Mouse (Mus musculus) heart, adult 11 months (tissue): ENCODE measurements around the gene Plxna4.
"Not testable (repeated sequence)": the region's sequence is repeated elsewhere in the genome, so short reads cannot be mapped to it uniquely, and the experiment has no call there.

Experiments used
- DNase-seq: peaks from one replicate; pipeline ENCODE4 v3.0.0; 2022

Plxna4 gene

DNA sequence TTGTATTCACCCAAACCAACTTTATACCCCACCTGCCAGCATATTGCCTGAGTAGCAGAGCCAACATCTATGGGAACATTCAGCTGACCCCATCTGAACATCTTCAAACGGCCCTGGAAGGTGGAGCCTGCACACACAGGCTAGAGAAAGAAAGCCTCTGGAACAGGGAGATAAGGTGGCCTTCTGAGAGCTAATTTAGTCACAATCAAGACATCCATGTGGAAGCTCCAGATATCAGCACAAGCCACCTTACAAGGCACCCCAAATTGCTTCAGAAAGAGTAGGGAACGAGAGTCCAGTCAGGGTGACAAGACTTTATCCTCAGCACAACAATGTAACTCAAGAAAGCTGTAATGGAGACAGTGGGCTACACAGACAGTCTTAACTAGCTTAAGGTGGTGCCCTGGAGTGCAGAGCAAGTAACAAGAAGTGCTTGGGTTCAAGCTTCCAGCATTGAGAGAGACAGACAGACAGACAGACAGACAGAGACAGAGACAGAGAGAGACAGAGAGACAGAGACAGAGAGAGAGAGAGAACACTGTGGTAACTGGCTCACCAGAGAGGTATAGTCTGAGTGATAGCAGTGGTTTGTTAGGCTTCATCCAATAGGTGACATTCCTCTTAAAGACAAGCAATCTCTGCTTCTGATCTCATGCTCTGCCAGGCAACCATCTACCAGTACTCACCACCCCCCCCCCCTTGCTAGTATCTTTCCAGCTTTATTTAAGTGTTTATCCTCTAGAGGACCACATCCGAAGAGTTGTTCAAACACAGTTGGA lies 53.8 kb downstream of the Plxna4 start:
- peak; percentile 60 for DNase-seq

DNA sequence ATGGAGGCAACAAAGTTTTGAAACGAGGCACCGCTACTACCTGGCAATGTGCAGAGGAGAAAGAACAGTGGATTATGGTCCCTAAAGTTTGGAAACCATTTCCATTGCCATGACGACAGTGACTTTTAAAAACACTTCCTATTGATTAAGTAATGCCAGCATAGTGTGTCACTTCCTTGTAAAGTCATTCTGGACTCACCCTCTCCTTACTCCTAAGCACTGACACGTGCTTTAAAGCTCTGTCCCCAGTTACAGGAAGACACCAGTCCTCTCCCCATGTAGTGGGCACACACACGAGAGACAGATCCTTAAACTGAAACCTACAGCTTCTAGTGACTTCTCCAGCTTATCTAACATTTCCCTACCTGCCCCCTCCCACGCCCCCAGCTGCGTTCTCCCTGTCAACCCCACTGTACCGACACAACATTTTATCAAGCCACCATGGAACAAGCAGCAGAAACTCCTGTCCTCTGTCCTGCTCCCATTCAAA lies 59.9 kb downstream of the Plxna4 start:
- peak; percentile 94 for DNase-seq

DNA sequence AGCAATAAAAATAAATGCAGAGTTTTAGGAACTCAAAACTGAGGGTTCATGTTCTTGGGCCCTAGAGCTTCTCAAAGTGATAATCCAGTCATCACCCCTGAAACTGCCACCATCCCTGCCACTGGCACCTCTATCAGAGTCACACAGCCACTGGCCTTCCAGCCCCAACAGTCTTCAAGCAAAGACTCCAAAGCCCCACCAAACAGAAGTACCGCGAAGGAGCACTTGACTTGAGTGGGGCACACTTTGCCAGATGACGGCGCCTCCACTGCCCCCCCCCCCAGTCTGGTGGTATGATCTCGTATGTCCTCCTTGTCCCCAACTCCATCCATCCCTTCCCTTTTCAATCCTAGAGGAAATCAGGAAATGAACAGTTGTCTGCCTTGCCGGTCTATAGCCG lies 60.5 kb downstream of the Plxna4 start:
- no peak for DNase-seq

DNA sequence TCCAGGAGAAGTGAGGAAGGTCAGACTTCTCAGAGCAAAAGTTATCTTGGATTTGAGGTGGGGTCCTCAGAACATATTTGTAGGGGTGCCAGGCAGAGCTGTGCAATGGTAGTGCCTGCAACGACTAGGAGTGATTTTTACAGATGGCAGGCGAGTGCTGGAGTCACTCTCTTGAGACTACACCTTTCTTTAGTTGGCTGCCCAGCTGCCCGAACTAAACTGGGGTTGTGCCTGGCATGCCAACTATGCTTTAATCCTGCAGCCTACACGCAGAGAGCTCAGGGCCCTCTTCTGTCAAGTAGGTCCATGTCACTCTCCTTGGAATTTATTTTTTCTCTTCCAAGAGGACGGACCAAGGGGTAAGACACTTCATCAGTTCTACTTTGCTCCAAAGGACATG lies 61.2 kb downstream of the Plxna4 start:
- peak; percentile 88 for DNase-seq

DNA sequence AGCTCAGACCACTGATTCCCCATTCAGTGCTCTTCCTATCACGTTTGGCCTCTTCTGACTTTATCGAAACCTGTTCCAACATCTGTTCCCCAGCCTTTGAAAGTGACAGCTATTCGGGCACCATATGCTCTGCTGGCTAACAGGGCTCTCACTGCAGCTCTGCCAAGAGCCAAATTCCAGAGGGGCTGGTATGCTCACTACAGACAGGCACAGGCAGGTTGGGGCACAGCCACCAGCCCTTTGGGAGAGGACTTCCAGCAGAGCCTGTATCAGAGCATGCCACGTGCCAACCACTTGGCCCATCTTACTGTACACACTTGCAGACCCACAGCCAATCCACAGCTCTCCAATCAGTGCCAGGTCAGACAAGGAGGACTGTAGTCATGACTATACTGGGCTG lies 67.9 kb downstream of the Plxna4 start:
- DNase-seq, result peak; percentile 99

DNA sequence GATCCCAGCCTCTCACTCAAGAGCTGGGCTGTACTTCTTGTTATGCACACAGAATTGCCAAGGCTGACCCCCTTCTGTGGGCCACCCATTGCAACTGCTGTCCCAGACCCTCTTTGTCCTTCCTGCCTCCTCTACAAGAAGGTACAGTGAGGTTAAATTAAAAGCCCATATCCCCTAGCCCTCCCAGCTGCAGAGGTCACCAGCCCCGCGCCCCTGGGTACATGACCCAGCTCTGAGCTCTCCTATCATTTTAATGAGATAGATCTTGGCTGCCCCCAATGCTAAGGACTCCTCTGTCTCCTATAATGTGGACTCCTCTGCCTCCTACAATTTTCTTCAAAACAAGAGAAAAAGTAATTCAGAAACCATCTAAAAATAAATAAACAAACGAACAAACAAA lies 69.4 kb downstream of the Plxna4 start:
- DNase-seq, result peak; percentile 80

DNA sequence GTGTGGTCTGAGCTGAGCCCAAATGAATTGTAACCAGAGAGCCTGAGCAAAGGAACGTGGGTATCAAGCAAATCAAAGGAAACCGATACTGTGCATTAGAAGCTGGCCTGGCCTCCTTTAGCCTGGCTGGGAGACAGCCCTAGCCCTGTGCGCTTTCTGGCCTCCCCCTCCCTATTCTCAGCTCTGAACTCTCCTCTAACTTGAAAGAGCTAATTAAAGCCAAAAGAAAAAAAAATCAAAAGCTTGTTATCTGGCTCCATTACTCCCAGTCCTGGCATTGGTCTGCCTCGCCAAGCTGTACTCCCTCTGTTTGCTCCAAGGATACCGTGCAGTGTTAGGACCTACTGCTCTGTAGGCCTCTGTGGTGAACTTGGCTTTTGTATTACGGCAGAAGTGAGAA lies 73.9 kb downstream of the Plxna4 start:
- peak; percentile 93 for DNase-seq

DNA sequence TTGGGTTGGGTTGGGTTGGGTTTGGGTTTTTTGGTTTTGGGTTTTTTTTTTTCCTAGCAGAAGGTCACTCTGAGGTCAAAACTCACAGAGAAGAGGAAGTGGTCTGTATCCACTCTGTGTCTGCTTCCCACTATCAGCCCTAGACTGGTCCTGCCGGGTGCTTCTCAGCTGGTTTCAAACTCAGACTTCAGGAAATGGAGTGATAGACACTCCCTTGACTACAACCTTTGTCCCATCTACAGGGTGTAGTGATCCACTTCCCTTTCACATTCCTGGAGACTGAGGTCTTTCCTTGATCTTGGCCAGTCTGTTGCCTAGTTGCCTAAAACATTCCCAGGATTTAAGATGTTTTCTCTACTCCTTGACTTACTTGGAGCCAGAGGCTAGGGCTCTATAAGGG lies 76.0 kb downstream of the Plxna4 start:
- peak; percentile 97 for DNase-seq

DNA sequence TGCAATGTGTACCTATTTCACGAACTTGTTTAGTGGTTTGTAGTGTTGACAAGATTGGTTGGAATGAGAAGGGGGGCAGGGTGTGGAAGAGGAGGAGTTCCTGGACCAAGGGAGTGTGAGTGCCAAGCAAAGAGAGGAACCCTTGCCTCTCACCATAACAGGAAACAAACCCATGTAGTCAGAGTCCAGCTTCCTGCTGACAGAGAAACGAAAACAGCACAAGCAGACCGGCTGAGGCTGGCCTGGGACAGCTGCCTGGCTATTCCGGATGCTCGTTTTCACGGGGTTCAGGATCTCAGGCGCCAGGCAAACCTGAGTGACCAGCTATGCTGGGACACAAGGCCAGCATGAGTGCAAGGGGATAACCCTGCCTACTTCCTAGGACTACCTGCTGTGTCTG lies 77.1 kb downstream of the Plxna4 start:
- DNase-seq, result peak; percentile 99

DNA sequence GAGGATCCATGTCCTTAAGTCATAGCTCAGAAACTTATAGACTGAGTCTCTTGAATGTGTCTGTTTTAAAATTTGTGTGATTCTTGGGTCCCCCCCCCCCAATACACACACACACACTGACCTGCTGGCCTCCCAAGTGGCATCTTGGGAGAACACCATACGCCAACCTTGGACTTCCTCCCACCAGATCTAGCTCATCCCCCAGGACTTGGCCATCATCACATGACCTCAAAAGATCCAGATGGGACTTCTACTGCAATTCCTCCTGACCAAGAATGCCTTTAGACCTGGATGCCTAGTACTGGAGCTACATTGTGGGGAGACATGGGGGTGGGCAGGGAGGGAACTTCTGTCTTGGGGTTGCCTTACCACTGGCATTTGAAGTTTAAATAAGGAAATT lies 77.5 kb downstream of the Plxna4 start:
- peak; percentile 91 for DNase-seq

DNA sequence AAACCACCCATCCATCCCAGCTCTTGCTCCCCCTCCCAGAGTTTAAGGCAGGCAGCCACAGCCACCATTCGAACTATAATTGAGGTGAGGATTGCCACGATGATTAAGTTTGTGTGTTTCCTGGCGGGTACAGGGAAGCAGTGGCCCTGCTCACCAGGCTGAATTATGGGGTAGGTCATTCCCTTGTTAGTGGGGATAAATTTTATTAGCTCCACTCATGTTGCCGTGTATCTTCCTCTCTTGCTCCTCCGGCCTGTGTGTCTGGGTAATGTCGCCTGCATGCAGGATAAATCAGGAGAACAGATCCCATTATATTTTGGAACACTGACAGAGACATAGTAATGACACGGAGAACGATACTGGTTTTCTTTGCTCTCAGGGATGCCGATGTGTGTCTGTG lies 78.9 kb downstream of the Plxna4 start:
- DNase-seq, result peak; percentile 89

DNA sequence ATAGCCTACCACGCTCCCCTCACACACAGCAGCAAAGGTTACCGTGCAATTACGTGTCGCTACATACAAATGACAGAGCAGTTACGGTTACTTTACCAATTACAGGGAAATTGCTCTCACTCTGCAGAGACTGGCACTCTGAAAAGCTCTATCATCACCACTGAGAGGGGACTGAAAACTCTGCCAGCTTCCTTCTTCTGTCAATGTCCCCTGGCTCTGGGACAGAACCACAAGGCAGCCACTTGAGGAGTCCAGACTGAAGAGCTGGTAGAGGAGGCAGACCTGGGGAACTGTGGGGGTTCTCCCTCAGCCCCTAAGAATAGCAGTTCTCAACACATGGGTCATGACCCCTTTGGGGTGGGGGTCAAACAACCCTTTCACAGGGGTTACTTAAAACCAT lies 83.0 kb downstream of the Plxna4 start:
- peak; percentile 85 for DNase-seq

DNA sequence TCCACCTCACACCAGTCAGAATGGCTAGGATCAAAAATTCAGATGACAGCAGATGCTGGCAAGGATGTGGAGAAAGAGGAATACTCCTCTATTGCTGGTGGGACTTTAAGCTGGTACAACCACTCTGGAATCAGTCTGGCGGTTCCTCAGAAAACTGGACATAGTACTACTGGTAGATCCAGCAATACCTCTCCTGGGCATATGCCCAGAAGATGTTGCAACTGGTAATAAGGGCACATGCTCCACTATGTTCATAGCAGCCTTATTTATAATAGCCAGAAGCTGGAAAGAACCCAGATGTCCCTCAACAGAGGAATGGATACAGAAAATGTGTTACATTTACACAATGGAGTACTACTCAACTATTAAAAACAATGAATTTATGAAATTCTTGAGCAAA lies 86.8 kb downstream of the Plxna4 start:
- DNase-seq, result not testable (repeated sequence)

DNA sequence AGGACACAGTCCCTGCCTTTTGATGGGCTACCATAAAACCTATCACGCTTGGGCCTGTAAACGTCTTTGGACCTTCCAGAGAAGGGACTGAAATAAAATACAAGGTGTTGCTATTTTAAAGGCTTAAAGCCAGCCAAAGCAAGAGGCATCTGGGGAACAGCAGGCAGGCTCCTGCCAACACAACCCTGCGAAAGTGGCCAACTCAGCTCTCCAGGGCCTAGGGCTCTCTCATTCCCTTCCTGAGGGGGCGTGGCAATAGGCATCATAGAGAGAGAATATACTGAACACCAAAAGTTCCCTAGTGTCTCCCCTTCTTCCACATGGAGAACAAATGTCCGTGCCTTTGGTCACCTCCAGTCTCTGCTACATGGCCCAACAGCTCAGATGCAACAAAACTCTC lies 89.9 kb downstream of the Plxna4 start:
- DNase-seq, result peak; percentile 94

DNA sequence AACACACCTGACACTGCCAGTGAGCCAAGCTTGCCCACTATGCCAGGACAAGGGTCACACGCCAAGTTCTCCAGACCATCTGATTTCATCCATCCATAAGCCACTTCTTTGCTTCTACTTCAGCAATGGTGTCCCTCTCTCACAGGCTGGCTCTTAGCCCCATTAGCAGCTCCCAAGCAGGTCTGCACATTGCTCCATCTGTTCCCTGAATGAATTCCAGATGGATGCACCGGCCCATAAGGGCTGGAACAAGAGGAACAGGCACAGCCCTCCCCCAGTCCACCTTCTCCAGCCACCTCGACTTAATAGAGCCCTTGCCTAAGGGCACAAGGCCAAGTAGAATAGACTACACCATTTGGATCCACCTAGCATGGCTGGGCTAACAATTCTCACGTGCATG lies 91.9 kb downstream of the Plxna4 start:
- DNase-seq, result peak; percentile 86

DNA sequence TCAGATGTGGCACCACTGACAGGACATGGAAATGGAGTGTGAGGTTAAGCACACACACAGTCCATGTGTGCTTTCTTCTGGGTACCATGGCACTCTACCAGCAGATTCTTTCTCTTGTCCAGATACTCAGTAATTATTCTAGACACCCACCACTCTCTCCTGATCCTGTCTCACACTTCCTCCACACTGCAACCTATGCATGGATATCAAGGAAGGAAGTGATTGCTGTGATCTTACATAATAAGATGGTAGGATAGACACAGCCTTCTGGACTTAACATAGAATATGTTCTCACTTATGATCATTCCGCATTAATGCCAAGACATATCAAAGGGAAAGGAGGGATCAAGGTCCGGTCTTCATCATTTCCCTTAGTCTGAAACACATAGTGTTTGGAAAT lies 92.5 kb downstream of the Plxna4 start:
- DNase-seq, result no peak

DNA sequence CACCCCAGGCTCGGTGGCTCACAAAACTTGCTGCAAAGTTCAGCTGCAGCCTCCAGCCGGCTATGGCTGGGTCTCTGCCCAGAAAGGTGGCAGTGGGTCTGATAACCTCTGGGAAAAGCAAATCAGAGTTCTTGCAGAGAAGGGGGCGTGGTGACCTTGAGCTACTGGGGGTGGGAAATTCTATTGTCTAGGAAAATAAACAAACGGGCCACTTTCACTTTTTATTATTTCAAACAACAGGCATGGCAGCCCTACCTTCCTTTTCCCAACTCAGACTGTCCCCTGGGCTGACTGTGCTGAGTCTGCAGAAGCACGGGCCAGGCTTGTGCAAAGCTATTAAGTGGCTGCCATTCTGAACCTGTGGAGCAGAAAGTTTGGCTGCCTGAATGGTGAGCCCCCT lies 94.4 kb downstream of the Plxna4 start:
- peak; percentile 97 for DNase-seq

DNA sequence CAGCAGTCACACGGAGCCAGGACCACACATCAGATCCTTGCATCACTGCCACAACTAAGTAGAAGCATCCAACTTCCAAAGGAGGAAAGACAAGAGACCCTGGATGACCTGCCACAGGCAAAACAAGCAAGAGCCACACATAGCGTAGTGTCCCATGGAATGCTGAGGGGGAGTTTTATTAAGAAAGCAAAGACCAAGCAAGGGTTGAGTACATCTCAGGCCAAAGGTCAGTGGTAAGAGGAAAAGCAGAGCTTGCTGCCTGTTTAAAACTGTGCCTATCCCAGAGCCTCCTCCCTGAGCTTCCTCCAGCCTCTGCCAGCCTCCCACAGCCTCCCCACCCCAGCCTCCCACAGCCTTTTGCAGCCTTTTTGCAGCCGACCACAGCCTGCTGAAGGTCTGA lies 100.9 kb downstream of the Plxna4 start:
- peak; percentile 91 for DNase-seq

DNA sequence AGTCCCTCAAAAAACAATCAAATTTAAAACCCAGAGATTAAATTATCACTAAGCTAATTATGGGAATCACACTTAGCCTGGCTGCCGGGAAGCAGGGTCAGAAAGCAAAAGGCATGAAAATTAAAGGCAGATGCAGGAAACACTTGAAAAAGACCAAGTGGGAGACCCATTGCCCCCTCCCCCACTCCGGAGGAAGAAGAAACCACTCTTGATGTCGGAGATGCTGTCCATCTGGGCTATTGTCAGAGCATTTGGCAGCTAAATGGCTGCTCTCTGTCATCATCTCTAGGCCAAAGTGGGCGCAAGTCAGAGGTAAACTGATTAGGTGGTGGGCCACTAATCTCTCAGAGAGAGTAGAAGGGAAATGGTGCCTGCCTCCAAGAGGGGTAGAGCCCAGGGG lies 105.5 kb downstream of the Plxna4 start:
- no peak for DNase-seq

DNA sequence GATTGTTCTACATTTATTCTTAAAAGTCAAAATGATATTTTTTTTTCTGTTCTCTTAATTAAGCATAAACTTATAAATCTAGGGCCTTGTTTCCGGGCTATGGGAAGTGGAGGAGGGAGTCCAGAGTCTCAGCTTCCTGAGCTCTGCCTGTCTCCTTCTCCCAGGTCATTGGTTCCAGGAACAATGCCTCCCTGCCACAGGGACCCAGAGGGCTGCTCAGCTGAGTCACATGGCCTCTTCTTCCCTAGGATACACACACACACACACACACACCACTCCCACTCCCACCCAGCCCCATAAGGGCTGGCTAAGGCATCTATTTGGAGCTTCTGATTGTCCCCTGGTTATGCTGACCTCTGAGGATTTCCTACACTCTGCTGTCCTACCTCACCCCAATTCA lies 107.3 kb downstream of the Plxna4 start:
- DNase-seq, result peak; percentile 97

DNA sequence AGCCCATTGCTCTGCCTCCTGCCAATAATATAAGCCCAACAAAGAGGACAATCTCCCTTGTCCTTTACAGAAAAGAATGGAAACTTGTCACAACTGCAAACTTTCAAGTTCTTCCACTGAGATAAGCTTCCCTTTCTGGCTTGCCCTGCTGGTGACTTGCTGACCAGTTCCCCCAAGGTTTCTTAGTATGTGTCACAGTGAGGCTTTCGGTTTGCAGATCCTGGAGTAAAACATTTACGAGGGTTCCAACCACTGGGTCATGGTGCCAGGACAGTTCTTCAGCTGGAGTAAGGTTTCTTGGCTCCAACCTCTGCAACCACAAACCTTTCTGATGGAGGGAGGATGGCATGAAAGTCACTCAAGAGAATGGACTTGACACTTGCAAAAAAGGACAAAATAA lies 108.2 kb downstream of the Plxna4 start:
- DNase-seq, result no peak

DNA sequence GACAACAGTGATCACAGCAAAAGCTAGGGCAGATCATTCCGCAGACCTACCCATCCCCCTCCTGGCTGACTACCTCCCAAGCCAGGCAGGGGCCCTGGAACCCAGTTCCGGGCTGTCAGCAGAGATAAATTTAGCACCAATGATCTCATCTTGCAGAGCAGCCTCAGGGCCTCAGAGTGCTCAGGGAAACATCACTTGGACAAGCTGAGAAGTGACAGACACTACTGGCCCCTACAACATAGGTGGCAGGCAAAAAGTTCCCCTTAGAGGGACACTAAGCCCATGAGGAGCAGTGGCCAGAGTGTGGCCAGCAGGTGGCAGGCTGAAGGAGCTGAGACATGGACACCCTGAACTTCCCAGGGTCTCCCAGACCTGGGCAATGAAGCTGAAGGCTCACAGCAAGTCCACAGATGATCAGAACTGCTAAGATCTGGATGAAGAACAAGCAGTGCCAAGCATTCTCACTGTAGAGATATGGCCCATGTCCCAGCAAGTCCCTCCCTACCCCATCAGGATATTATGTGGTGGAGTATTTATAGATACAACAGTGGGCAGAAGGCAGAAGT lies 108.7 kb downstream of the Plxna4 start:
- DNase-seq, result peak; percentile 99

DNA sequence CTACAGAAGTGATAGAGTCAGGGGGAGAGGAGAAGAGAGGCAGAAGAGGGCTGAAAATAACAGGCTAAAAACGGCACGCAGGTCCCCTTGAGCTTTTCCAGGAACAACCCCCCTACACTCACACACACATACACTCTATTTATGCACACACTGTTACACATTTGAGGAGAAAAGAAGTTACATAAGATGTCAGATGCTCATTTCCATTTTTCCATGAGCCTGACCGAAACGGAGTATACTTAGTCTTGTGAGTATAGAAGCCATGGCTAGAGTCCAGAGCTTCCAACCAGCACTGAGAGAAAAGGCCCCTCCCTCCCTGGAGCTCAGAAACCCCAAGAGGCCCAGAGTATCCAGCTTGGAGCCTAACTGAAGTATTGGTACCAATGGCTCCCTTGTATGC lies 112.0 kb downstream of the Plxna4 start:
- peak; percentile 93 for DNase-seq

DNA sequence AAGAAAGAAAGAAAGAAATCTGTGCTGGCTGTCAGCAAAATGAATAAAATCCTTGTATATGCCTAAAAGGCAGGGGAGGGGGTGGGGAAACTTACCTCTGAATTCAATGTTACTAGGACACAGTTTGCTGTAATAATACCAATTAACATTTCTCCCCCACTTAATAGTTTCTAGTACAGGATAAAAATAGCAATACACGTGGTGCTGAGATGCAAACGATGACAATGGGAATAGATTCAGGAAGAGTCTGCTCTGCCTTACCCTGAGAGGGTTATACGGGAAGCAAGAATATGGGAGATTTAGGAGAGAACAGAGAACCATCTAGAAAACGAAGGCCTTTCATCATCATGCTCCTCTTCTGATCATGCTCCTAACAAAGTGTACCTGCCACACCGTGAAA lies 115.9 kb downstream of the Plxna4 start:
- DNase-seq, result no peak

DNA sequence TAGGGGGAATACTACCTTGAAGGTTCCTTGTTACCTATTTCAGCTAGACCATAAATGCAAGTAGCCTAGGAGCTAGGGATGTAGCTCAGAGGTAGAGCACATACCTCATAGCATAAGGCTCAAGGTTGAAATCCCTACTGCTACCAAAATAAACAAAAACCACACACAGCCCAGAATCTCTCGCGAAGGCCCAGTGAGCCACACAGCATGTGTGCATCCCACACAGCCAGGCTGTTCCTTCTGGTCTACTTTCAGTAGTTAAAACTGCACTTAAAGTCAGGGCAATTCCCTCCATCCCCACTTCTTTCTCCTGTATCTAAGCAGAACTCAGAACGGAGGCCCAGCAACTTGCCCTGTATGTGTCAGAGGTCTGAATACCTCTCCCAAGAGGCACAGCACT lies 116.4 kb downstream of the Plxna4 start:
- no peak for DNase-seq
